Mouse (Mus musculus): Measurements from ENCODE around the gene Notch1.

DNA sequence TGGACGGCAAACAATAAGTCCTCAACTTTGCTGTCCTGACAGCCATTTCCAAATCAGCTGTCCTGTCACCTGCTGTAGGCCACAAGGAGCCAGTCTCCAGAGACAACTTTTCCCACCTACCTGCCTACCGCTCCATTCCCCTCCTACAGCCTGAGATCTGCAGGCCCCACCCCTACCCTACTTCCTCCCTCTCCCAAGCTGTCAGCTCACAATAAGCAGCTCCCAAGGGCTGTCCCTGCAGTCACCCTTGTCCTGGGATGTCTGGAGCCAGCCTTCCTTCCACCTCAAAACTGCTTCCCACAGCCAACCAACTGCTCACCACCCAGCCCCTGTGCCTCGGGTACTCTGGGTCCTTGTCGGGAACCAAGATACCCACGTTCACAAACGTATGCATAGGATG lies 3.3 kb upstream of the Notch1 start:
- TF ChIP-seq CTCF (IDR thresholded peaks at IDR 0.05; ENCODE audit: low read depth) (no peak), EP300 (IDR thresholded peaks at IDR 0.05; ENCODE audit: low read depth) (no peak)

Data from liver, postnatal 0 days (tissue).